Mouse (Mus musculus) cerebellum, adult 11 months (tissue): ENCODE measurements around the gene Speer4c.
"Not testable (repeated sequence)": the region's sequence is repeated elsewhere in the genome, so short reads cannot be mapped to it uniquely, and the experiment has no call there.

Source experiments
- DNase-seq: peaks from one replicate; pipeline ENCODE4 v3.0.0; 2022

Gene Speer4c

GRCm38 (mm10) chr5:15714171-15714570 lies at the start of gene Speer4c:
TSS of gene Speer4c (minus strand) at chr5:15714271.
- DNase-seq: not testable (repeated sequence)

- DNase-seq: no peak
Observed at GRCm38 (mm10) chr5:15747478-15748255, 33.6 kb upstream of the Speer4c start.

- DNase-seq: no peak
Observed at GRCm38 (mm10) chr5:15734097-15734867, 20.2 kb upstream of the Speer4c start.

- not testable (repeated sequence) for DNase-seq
Observed at GRCm38 (mm10) chr5:15702891-15703290, 11.2 kb downstream of the Speer4c start.

- not testable (repeated sequence) for DNase-seq
Observed at GRCm38 (mm10) chr5:15697719-15698118, 16.4 kb downstream of the Speer4c start.

- DNase-seq: not testable (repeated sequence)
Observed at GRCm38 (mm10) chr5:15691849-15692248, 22.2 kb downstream of the Speer4c start.

- DNase-seq: not testable (repeated sequence)
Observed at GRCm38 (mm10) chr5:15690822-15691221, 23.2 kb downstream of the Speer4c start.

GRCm38 (mm10) chr5:15689659-15690213 lies 24.3 kb downstream of the Speer4c start:
- DNase-seq: not testable (repeated sequence)

GRCm38 (mm10) chr5:15688874-15689658 lies 25.0 kb downstream of the Speer4c start:
- not testable (repeated sequence) for DNase-seq

- DNase-seq: not testable (repeated sequence)
Observed at GRCm38 (mm10) chr5:15681301-15682035, 32.6 kb downstream of the Speer4c start.

- not testable (repeated sequence) for DNase-seq
Observed at GRCm38 (mm10) chr5:15679980-15680949, 33.8 kb downstream of the Speer4c start.

GRCm38 (mm10) chr5:15678907-15679306 lies 35.2 kb downstream of the Speer4c start:
- not testable (repeated sequence) for DNase-seq

- not testable (repeated sequence) for DNase-seq
Observed at GRCm38 (mm10) chr5:15677750-15678149, 36.3 kb downstream of the Speer4c start.

- DNase-seq: not testable (repeated sequence)
Observed at GRCm38 (mm10) chr5:15674429-15675244, 39.4 kb downstream of the Speer4c start.

- not testable (repeated sequence) for DNase-seq
Observed at GRCm38 (mm10) chr5:15673989-15674388, 40.1 kb downstream of the Speer4c start.

- not testable (repeated sequence) for DNase-seq
Observed at GRCm38 (mm10) chr5:15670789-15671188, 43.3 kb downstream of the Speer4c start.

GRCm38 (mm10) chr5:15663847-15664246 lies 50.2 kb downstream of the Speer4c start:
- not testable (repeated sequence) for DNase-seq
